Mouse (Mus musculus) ES-E14 (cell line): ENCODE data around the gene Nfxl1.

Experiments used
- CHD2 ChIP-seq: IDR thresholded peaks from 2 replicates; pipeline ENCODE4 v1.6.1; 2014; ENCODE audit warnings: mild to moderate bottlenecking, low read depth, low read length, inconsistent platforms
- HCFC1 ChIP-seq: IDR thresholded peaks from 2 replicates; pipeline ENCODE4 v1.6.1; 2012; ENCODE audit warnings: low read length, inconsistent platforms, borderline replicate concordance; ENCODE audit not compliant: insufficient read depth
- MAFK ChIP-seq: IDR thresholded peaks from 2 replicates; pipeline ENCODE4 v1.6.1; 2014; ENCODE audit warnings: mild to moderate bottlenecking, low read depth, low read length, inconsistent platforms; ENCODE audit not compliant: insufficient read depth
- ZC3H11A ChIP-seq: IDR thresholded peaks from 2 replicates; pipeline ENCODE4 v1.6.1; 2012; ENCODE audit warnings: low read depth, mild to moderate bottlenecking, inconsistent platforms, low read length, borderline replicate concordance
- ZNF384 ChIP-seq: IDR thresholded peaks from 2 replicates; pipeline ENCODE4 v1.6.1; 2012; ENCODE audit warnings: low read depth, low read length, inconsistent platforms

DNA sequence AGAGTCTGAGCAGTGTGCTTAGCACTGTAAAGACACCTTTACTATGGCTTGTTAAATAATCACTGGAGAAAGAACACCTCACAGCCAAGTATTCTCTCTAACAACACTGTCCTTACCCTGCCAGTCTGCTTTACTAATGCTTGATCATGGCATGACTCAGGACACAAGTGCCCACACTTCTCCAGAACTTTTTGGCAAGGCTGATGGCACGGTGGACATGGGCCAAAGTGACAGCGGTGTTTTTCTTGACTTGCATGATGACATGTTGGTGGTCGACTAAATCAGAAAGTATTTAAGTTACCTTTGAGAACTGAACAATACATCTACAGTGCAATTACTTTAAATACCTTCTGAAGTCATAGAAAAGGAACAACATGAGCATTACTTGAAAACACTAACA, 30.6 kb downstream of the Nfxl1 start:
- TF ChIP-seq CHD2 (no peak), HCFC1 (no peak), ZC3H11A (no peak), MAFK (no peak), ZNF384 (no peak)
